Mouse (Mus musculus) adipose tissue, adult 10 weeks (tissue): Measurements from ENCODE around the gene 2310007B03Rik. TPM values are rescaled to one million over a fixed set of nuclear protein-coding genes. Genes with fewer than 3 reads are reported as not detected.

Experiments
- polyA plus RNA-seq: library from polyadenylated mRNA; stranded (reverse); fragments of 350-450 nt; fragmentation: Illumina TruSeq; extraction: RNeasy Lipid Tissue Mini Kit (QIAGEN cat#74804); gene quantifications from one replicate; pipeline ENCODE4 v1.2.3, GENCODE M21; 2014; ENCODE audit warnings: low read depth, low replicate concordance

The 2310007B03Rik gene
- polyA plus RNA-seq: 0.97 TPM

GRCm38 (mm10) chr1:93160501-93161133 lies at the start of gene 2310007B03Rik:
Gene 2310007B03Rik, minus strand, starts transcription at chr1:93160948.

DNA sequence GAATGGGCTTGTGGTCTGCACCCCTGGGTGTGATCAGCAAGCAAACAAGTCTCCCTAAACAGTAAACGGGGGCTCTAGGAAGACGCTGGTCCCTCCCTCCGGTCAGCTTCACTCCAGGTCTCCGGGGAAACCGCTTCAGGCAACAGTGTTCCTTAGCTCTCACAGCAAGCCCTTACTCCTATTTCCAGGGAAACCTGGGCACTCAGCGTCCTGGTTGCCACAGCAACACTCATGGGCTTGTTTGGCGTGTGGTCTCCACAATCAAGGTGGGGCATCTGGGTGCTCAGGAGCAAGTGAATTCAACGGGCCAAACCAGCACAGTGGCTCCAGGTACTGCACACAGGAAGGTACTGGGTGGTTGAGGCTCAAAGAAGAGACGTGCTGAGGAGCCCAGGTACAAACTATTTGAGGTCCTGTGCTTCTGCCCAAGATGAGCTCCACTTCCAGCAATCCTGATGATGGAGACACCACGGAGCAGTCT lies 7.6 kb upstream of the 2310007B03Rik start, which contains the start of gene Crocc2:
Crocc2 (plus strand) TSS at position 431 of the 481 bp plus-strand sequence.

DNA sequence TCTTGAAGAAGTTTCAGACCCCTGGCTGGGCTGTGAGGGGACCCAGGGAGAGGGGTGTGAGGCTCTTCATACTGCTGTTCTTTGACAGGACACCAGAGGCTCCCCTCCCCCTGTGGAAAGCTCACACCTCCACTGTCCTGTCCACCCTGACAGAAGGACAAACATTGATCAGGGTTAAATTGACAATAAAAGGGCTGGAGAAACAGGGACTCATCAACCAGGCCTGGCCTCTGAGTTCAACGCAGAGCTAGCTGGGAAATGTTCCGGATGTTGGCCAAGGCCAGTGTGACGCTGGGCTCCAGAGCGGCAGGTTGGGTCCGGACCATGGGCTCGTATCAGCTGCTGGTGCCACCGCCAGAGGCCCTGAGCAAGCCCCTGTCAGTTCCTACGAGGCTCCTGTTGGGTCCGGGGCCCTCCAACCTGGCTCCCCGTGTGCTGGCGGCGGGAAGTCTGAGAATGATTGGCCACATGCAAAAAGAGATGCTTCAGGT lies 25.7 kb downstream of the 2310007B03Rik start, which contains the start of gene Agxt:
Agxt (plus strand) TSS at position 205 of the 491 bp plus-strand sequence.

DNA sequence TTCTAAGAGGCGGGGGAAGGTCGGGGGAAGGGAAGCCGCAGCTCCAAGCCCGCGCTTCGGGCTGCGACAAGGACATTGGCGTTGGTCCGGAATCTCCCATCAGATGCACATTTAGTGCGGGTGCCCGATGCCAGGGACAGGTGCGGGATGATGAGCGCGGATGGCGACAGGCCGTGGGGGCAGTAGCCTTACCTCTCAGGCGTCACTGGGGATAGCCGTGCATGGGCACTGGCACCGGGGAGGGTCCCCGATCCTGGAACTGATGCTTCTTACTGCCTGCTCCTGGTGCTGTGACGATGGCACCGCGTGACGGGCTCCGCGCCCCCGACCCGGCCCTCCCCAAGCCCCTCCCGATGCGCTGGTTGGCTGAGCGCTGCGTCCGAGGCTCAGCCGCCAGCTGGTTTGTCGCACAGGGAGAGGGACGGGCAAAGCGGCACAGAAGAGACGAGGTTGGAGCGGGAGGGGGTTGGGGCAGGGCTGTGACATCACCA lies 59.1 kb downstream of the 2310007B03Rik start, which contains the start of gene Kif1a:
Kif1a (minus strand) TSS at position 381 of the 491 bp plus-strand sequence.

Other genes with a start within 250 kb of the 2310007B03Rik start
- 40.5 TPM for gene Capn10, start 226.6 kb downstream of the 2310007B03Rik start, polyA plus RNA-seq
- gene Gpr35, start 210.1 kb downstream of the 2310007B03Rik start, polyA plus RNA-seq: 1.6 TPM
- gene Aqp12, start 154.6 kb downstream of the 2310007B03Rik start, polyA plus RNA-seq: not detected
- 1.4 TPM for gene Kif1a, start 59.0 kb downstream of the 2310007B03Rik start, polyA plus RNA-seq
- not detected for gene Agxt, start 25.7 kb downstream of the 2310007B03Rik start, polyA plus RNA-seq
- gene Crocc2, start 7.8 kb upstream of the 2310007B03Rik start, polyA plus RNA-seq: 1.3 TPM
- gene Sned1, start 74.9 kb upstream of the 2310007B03Rik start, polyA plus RNA-seq: 9.9 TPM
- gene Mterf4, start 145.0 kb upstream of the 2310007B03Rik start, polyA plus RNA-seq: 19.5 TPM
- 16.5 TPM for gene Ppp1r7, start 181.9 kb upstream of the 2310007B03Rik start, polyA plus RNA-seq
- gene Pask, start 182.5 kb upstream of the 2310007B03Rik start, polyA plus RNA-seq: 3.7 TPM
- gene Ano7, start 213.0 kb upstream of the 2310007B03Rik start, polyA plus RNA-seq: 0.32 TPM